Mouse (Mus musculus): ENCODE data around the gene Fam227b.

DNA sequence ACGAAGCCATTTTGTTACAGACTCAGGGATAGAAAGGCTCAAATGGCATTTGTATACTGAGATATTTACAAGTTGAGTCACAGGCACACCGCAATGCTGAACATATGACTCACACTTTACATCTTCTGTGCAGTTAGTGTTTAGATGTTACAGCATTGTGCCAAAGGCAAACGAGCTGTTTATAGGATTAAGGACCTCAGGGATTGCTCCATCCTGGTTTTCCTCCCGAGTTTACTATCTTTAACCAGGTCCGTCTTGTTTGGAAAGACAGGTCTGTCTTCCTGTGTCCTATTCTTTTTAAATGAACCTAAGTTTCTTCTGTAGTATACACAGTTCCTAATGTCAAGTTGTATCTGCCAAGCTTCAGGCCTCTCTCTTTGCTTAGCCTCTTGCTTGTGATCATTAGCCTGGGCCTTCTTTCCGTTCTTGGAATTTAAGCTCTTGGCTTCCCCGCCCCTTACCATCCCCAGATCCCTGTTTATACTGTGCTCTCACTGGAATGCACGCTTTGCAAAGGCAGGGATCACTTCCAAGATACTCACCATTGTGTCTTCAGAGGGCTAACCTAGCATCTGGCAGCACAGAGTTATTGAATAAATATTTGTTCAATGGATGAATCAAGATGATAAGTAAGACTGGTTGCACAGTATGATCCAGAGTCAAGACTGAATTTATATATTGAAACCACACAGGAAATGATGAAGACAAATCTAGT is 120.5 kb downstream of the Fam227b start:
- TF ChIP-seq CTCF (conservative IDR thresholded peaks at IDR 0.05; ENCODE audit: insufficient read depth, insufficient read length, low read depth, low read length) (no peak), POLR2A (IDR thresholded peaks at IDR 0.05; ENCODE audit: low read depth, low read length) (no peak)

Data from kidney, adult 2 months (tissue).